Comparison of ENCODE assay signal across 8 mouse cellular contexts in the genomic region with DNA sequence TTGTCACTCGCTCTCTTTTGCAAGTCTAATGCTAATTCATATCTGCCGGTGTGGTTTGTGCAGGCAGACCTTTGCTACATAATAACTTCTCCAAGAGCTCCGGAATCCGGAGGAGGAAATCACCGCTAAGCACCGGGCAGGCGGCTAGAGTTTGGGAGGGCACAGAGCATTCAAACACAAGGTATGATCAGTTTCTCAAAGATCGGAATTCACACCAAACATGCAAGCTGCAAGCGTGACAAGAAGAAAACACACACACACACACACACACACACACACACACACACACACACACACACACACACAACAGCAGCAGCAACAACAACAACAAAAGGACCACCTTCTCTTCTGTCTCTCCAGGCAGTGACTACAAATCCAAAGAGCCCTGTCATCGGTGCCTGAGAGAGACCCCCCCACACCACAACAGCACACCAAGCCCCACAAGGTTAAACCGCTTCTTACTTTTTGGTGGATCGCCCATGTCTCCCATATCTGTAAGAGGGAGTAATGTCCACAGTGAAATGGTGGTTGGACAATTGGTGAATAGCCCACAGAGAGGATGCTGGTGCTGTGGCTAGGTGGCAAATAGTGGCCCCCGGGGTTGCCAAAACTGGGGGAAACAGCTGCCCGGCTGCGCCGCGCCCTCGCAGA. TPM values are rescaled to one million over a fixed set of nuclear protein-coding genes. Genes with fewer than 3 reads are reported as not detected.
DNase-seq lines count a peak whose midpoint lies in the region; ATAC-seq and TF ChIP-seq lines count a peak whose summit lies in the region.

No protein-coding gene starts in this region.

- H3K4me1 ChIP-seq in erythroblast, embryonic 14.5 days (ENCODE audit: control insufficient read depth) = no peaks in the 10 kb centered on the region
- H3K4me1 ChIP-seq in ES-Bruce4 (ENCODE audit: control insufficient read depth, insufficient read depth, low read length) = no peaks in the 10 kb centered on the region
- H3K4me1 ChIP-seq in hindbrain, embryonic 11.5 days (replicated peaks; ENCODE audit: control insufficient read depth, insufficient read depth, low read length) = no peaks in the 10 kb centered on the region
- 0 out of 2 replicates have a peak, but pooled peaks cover 2% of the 10 kb centered on the region for H3K4me1 ChIP-seq in midbrain, embryonic 11.5 days (ENCODE audit: control insufficient read depth, insufficient read depth, low read length)

- WGBS in hindbrain, embryonic 11.5 days = under 1% methylated on average over 18 of the region's 18 CpGs
- WGBS in midbrain, embryonic 11.5 days = under 1% methylated on average over 18 of the region's 18 CpGs

- H3K9me3 ChIP-seq in erythroblast, embryonic 14.5 days (ENCODE audit: control insufficient read depth, low read length) = no peaks in the 10 kb centered on the region; the same call in 1 of the 2 replicates
- H3K9me3 ChIP-seq in ES-Bruce4 (replicated peaks; ENCODE audit: control insufficient read depth, insufficient read depth, low read length, poor library complexity, severe bottlenecking) = no peaks in the 10 kb centered on the region
- no peaks in the 10 kb centered on the region for H3K9me3 ChIP-seq in hindbrain, embryonic 11.5 days (ENCODE audit: control insufficient read depth, low read length)
- no peaks in the 10 kb centered on the region for H3K9me3 ChIP-seq in midbrain, embryonic 11.5 days (ENCODE audit: control insufficient read depth, low read length)

- H3K9ac ChIP-seq in ES-Bruce4 (ENCODE audit: low read depth, poor library complexity, severe bottlenecking) = peak overlapping the region; percentile 87
- no peak overlapping the region for H3K9ac ChIP-seq in hindbrain, embryonic 11.5 days (ENCODE audit: low read depth, low read length)
- H3K9ac ChIP-seq in midbrain, embryonic 11.5 days (ENCODE audit: low read length) = no peak overlapping the region

- TF ChIP-seq POLR2A in ES-Bruce4 (IDR thresholded peaks at IDR 0.05; ENCODE audit: insufficient read depth, low read length) = no peak

- ATAC-seq in erythroblast, adult 5-6 weeks (replicated peaks; ENCODE audit: low FRiP score, poor library complexity, severe bottlenecking) = no peak
- peak; percentile 46 for ATAC-seq in hindbrain, embryonic 11.5 days (ENCODE audit: low FRiP score)
- no peak for ATAC-seq in midbrain, embryonic 11.5 days (ENCODE audit: low FRiP score)

- H3K27ac ChIP-seq in ES-Bruce4 (ENCODE audit: insufficient read depth, low read length) = no peak overlapping the region
- H3K27ac ChIP-seq in hindbrain, embryonic 11.5 days (ENCODE audit: low read depth, low read length) = peak overlapping the region; percentile 54; the same call in 1 of the 2 replicates
- H3K27ac ChIP-seq in midbrain, embryonic 11.5 days (ENCODE audit: low read depth, low read length) = no peak overlapping the region

- DNase-seq in hindbrain, embryonic 11.5 days (ENCODE audit: low spot score) = no peak
- DNase-seq in midbrain, embryonic 11.5 days (ENCODE audit: low spot score, missing footprints) = peak; percentile 96
- no peak for DNase-seq in ovary, postnatal 36 days (ENCODE audit: low spot score)
- DNase-seq in layer of hippocampus, adult 11-12 months (ENCODE audit: low spot score) = no peak
- no peak for DNase-seq in right cerebral cortex, adult 18-20 months

- peak overlapping the region; percentile 97 for H3K4me2 ChIP-seq in hindbrain, embryonic 11.5 days (replicated peaks; ENCODE audit: low read depth, low read length)
- H3K4me2 ChIP-seq in midbrain, embryonic 11.5 days = peak overlapping the region; percentile 94

- peaks cover 96% of the 10 kb centered on the region for H3K27me3 ChIP-seq in erythroblast, embryonic 14.5 days (ENCODE audit: control insufficient read depth)
- H3K27me3 ChIP-seq in ES-Bruce4 (ENCODE audit: control insufficient read depth, insufficient read depth, low read length, poor library complexity, severe bottlenecking) = peaks cover 43% of the 10 kb centered on the region
- peaks cover 81% of the 10 kb centered on the region for H3K27me3 ChIP-seq in hindbrain, embryonic 11.5 days (ENCODE audit: control insufficient read depth, insufficient read depth, low read length)
- peaks cover 85% of the 10 kb centered on the region for H3K27me3 ChIP-seq in midbrain, embryonic 11.5 days (ENCODE audit: control insufficient read depth, insufficient read depth, low read length)

- H3K36me3 ChIP-seq in erythroblast, embryonic 14.5 days (ENCODE audit: control insufficient read depth) = no peaks in the 10 kb centered on the region
- no peaks in the 10 kb centered on the region for H3K36me3 ChIP-seq in ES-Bruce4 (ENCODE audit: control insufficient read depth, insufficient read depth, low read length, poor library complexity, severe bottlenecking)
- no peaks in the 10 kb centered on the region for H3K36me3 ChIP-seq in hindbrain, embryonic 11.5 days (ENCODE audit: control insufficient read depth, insufficient read depth, low read length)
- no peaks in the 10 kb centered on the region for H3K36me3 ChIP-seq in midbrain, embryonic 11.5 days (ENCODE audit: control insufficient read depth, insufficient read depth, low read length)

- H3K4me3 ChIP-seq in erythroblast, embryonic 14.5 days (replicated peaks) = peak overlapping the region; percentile 38
- H3K4me3 ChIP-seq in ES-Bruce4 (ENCODE audit: low read depth, low read length) = peak overlapping the region; percentile 57
- peak overlapping the region; percentile 57 for H3K4me3 ChIP-seq in hindbrain, embryonic 11.5 days (ENCODE audit: low read depth, low read length)
- peak overlapping the region; percentile 48 for H3K4me3 ChIP-seq in midbrain, embryonic 11.5 days (ENCODE audit: low read depth, low read length)

- no peak for TF ChIP-seq EP300 in ES-Bruce4 (IDR thresholded peaks at IDR 0.05; ENCODE audit: insufficient read depth, low read depth, low read length)

- TF ChIP-seq CTCF in ES-Bruce4 (IDR thresholded peaks at IDR 0.05; ENCODE audit: low read depth, low read length) = no peak

RNA-seq across cellular contexts. Expression of a gene that starts 0.4 kb away (rescaled TPM):
- not detected in 2 replicates for polyA plus RNA-seq in erythroblast, embryonic 14.5 days (2012)
- total RNA-seq in erythroblast, adult 5-6 weeks (2015; ENCODE audit: low replicate concordance) = not detected in 2 replicates
- not detected in 2 replicates for total RNA-seq in erythroblast, adult 5-6 weeks (2017; ENCODE audit: low replicate concordance)
- not detected in 2 replicates for polyA plus RNA-seq in ES-Bruce4 (2011; ENCODE audit: insufficient read depth, insufficient read length, low read depth, missing spikeins)
- polyA plus RNA-seq in hindbrain, embryonic 11.5 days (2014; fragmentation: Nextera tagmentation; extraction: Ambion mirVana) = 46.5 and 60.5 TPM in 2 replicates
- polyA plus RNA-seq in midbrain, embryonic 11.5 days (2014; fragmentation: Nextera tagmentation; extraction: Ambion mirVana) = 15.4 and 18.6 TPM in 2 replicates

Comparison
In these comparisons a context has a peak if more than half of its experiments do, and no peak if none do; other contexts are left out.
1. RNA of a gene that starts 0.4 kb away (polyA plus RNA-seq): 46.5 to 60.5 TPM in hindbrain, embryonic 11.5 days and 15.4 to 18.6 TPM in midbrain, embryonic 11.5 days; not detected in ES-Bruce4 and not detected in erythroblast, embryonic 14.5 days; every median in the first group is over 10 times any median in the second.
2. Peak in every context shown above with its lines, with median percentiles within 50 percentile points of each other: H3K4me3 ChIP-seq.